Mouse (Mus musculus) thymus, postnatal 4 days (tissue): ENCODE results near the gene Cfap43.

Experiments
- DNase-seq: peaks from one replicate; pipeline ENCODE4 v3.0.0; 2021

Cfap43 gene

GRCm38 (mm10) chr19:47919126-47919965, at the start of gene Cfap43, which contains the start of gene Itprip:
Gene Cfap43, minus strand, starts transcription at chr19:47919287.
Gene Itprip, minus strand, starts transcription at chr19:47919299.
- peak; percentile 84 for DNase-seq

DNA sequence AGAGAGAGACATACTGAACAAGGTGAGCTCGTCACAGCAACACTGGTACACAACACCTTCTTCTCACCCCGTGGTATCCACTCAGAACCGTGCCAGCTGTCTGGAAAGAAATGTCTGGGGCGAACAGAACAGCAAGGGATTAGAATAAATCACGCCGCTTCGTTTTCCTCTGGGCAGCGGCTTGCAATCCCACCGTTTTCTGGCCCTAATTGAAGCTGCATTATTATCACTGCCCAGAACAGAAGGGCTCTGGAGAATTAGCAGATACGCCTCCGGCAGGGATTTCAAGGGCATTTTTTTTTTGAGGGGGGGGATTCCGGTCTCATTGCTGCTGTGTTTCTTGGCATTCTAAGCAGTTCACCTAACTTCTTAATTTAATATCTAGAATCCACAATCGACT, 39.1 kb upstream of the Cfap43 start:
- no peak for DNase-seq

DNA sequence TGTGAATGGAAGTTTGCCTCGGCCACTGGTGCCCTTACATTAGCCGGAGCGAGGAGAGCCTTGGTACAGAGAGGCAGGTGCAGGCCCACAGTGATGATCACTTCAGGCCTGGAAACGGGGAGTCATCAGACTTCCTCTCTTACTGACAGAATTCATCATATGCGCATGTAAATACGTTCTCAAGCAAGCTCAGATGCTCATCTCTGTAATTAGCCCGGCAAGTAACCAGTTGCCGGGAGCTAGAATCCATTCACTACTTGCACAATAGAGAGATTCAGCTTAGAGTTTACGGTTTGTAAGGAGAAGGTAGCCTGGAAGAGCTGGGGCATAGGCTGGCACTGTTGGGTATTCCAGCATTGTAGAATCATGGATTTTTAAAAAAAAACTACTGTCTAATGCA, 34.1 kb upstream of the Cfap43 start:
- DNase-seq = no peak

DNA sequence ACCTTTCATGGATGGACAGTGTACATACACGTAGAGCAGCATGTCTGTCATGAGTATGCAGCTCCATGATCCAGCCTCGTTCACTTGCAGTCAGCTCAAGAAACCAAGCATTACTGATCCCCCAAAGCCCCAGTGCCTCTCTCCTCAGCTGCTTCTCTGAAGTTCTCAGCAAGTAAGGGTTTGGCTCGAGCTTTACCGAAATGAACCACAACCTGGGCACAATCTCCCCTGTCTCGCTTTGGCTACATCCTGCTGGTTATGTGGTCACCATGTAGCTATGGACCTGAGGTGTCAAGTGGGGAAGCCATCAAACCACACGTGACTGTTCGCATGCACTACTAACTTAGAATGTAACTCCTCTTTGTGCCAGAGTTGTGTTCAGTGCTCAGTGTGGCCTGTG, 31.9 kb upstream of the Cfap43 start:
- DNase-seq = no peak

DNA sequence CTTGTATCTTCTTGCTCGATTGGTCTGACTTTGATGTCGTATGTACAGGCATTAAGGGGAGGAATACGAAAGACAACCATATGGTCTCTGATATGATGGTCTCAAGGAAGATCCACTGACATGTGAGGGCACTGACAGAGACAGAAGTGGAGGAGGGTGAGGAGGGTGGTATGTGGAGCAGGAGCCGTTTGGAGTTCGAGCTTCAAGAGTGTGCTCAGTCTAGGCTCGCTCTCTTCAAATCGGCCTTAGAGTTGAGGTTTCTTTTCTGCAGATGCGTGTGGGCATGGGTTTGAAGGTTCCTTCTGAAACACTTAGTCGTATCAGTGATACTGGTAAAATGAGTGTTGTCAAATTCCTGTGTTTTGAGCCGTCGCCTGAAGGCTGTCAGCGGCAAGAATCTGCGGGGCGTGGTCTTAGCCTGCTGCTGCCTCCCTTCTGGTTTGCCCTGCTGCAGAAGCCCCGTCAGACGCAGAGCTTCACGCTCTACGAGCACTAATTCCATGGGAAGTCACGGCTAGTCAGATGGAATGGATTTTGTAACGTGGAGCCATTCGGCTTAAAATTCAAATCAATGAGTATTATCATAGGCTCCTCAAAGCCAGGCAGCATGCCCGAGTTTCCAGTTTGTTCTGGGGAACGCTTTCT, 27.9 kb upstream of the Cfap43 start:
- DNase-seq = no peak

- DNase-seq = no peak
Observed at GRCm38 (mm10) chr19:47939361-47939760, 20.3 kb upstream of the Cfap43 start.

DNA sequence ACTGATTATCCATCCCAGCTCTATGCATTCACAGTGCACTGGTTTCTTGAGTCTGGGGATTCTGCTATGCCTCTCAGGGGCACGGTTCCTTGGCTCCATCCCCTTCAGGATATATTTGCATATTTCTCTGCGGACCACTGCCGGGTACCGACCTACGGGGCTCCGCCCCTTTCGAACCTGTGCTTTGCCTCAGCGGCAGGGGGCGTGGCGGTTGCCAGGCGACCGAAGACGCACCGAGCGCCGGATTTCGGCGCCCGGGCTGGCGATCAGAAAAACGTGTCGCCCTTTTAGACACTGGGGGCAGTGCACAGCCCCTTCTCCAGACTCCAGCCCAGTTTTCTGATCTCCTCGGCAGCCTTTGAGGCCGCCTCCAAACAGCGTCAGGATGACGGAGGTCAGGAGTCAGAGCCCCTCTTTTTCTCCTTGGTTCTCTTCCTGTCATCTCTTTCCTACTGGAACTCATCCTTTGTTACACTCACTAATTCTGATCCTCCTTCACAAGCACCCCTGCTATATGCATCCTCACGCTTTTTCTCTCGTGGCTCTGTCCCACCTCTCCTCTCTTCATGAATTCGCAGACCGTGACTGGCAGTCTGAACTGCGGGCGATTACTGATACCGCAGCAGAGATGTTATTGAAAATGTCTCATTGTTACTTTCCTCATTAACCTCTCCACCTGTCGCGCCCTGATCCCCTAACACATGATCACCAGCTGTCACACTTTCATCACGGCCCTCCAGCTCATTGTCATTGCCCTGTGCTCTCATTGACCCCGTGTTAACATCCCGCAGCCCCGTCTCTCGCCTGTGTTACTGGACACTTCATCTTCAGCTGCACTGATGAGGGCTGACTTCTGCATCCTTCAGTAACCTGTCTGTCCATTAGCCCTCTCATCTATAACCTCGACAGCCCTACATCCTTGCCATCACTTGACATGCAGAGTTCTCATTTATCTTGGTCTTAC, 18.6 kb upstream of the Cfap43 start, which contains the start of gene Cfap58:
Gene Cfap58 (plus strand): TSS at position 233 of the 964 bp plus-strand sequence.
- peak; percentile 90 for DNase-seq

GRCm38 (mm10) chr19:47936938-47937337, 17.9 kb upstream of the Cfap43 start:
- no peak for DNase-seq

DNA sequence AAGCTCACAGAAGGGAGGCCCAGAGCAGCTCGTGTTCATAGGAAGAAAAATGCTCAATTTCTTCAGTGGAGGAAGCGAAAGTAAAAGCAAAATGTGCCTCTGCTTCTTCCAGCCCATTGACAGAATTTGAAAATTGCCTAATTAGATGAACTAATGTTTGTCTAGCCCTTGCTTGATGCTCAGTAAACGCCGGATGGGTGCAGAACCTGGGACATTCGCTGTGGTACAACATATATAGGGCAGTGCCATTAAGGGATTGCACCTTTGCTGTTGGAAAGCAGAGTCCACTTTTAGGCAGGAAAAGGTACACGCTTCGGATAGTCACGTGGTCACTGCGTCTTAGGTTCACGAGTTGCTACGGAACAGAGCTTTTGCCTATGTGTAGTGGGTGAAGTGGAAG, 17.4 kb upstream of the Cfap43 start:
- DNase-seq = no peak

GRCm38 (mm10) chr19:47935530-47935929, 16.4 kb upstream of the Cfap43 start:
- no peak for DNase-seq

- DNase-seq = no peak
Observed at GRCm38 (mm10) chr19:47934636-47935238, 15.7 kb upstream of the Cfap43 start.

GRCm38 (mm10) chr19:47934146-47934545, 15.1 kb upstream of the Cfap43 start:
- DNase-seq = no peak

- peak; percentile 42 for DNase-seq
Observed at GRCm38 (mm10) chr19:47931982-47932638, 13.0 kb upstream of the Cfap43 start.

DNA sequence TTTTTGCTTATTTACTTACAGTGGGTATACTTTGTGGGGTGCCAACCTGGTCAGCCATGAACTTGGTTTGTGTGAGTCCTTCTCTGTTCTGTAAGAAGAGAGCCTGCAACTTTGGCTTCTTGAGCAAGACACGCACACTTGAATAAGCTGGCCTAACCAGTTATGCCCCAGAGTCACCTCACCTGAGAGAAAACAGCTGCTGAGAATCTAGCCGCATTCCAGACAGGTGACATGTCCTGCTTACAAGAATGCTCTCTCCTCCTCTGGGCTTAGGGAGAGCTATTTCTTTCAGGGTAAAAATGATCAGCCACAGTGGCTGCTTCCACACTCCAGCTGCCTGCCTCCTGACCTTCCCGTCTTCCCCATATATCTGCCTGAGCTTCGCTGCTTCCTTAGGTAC, 10.0 kb upstream of the Cfap43 start:
- DNase-seq = no peak

DNA sequence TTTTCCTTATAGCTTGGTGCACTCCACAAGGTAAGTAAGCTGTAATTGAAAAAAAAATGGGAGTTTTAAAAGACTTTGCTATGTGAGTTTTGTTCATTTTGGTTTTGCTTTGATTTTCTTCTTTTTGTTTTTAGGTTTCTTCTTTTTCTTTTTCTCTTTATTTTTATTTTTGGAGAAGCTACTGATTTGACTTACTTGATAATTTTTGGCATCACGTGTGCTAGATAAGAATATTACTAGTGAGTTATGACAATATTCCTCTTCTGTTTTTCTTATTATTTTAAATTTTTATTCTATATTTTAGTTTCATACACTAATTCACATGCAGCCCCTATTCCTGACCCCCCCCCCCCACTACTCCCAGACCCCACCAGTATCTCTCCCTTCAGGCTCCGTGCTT, 7.9 kb upstream of the Cfap43 start:
- DNase-seq = no peak

DNA sequence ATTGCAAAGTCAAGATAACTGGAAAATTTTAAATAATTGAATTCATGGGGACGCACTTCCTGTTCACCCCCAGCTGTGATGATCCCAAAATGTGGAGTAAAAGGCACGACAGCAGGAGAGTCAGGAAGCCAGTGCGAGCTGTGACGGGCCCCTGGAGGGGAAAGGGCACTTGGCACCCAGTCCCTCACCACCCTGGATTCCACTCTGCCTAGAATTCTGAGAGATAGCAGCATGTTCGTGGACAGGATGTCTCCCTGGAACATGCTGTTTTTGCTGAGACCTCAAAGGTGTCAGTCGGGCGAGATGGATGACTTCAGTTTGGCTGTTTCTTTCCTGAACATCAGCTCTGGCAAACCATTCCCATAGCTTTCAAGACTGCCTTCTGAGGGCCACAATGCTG, 6.7 kb upstream of the Cfap43 start:
- no peak for DNase-seq

DNA sequence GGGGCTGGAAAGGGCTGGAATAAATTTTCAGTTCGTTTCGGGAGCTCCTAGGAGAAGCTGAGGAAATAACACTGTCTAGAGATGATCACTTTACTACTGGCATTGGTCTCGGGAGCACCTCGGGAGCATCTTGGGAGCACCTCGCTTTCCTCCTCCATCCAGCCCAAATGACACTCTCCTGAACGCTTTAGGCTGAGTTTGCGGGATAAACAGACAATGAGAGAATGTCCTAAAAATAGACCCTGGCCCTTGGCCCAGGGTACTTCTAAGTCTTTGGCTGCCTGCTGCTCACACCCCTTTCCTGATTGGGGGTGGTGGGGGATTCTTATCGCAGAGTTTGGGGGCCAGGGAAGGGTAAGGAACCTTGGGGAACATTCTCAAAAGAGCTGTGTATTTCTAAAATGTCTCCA, 884 bp upstream of the Cfap43 start:
- DNase-seq = no peak

DNA sequence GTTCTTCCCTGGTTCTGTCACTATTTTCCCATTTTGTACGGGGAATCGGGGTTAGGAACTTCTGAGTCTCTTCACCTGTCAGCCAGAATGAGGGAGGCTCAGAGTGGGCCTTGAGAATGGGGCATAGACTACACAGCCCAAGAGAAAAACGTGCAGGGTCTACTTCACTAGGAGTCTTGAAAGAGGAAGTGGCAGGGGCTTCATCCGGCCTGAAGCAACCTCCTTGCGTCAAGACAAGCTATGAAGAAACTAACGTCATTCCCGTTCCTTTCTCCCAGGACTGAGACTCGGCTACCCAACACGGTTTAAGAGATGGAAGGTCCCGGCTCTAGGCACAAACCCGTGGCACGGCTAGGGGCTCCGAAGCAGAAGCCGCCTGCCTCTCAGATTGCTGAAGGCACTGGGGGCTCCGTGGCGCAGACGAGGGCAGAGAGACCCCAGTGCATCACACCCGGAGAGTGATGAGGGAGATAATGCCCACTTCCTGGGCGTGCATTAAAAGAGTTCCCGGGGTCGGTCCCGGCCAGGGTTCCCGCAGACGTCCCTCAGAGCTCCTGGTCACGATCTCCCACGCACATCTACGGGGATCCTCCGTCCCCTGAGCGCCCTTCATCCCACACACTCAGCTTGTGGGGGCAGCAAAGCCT, 509 bp downstream of the Cfap43 start:
- no peak for DNase-seq

DNA sequence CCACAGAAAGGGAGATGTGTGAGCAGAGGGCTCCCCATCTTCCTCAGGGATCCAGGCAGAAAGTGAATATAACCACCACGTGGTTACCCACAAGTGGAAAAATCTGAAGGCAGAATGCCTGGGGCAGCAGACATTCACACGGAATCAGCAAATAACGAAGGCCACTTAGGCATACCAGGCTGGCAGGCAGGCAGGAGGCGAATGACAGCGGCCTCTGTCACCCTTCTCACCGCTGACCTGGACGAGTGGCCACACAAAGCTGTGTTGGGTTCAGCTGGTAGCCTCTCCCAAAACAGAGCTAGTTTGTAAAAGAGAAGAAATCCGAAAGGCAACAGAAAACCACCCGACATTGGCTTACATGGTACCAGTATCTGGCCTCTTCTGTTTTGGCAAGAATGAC, 1.1 kb downstream of the Cfap43 start:
- DNase-seq = no peak

GRCm38 (mm10) chr19:47917396-47917795, 1.7 kb downstream of the Cfap43 start:
- DNase-seq = no peak

- DNase-seq = no peak
Observed at GRCm38 (mm10) chr19:47915251-47915650, 3.8 kb downstream of the Cfap43 start.

- DNase-seq = no peak
Observed at GRCm38 (mm10) chr19:47914191-47914590, 4.9 kb downstream of the Cfap43 start.
